Mouse (Mus musculus): ENCODE results near the gene Lrrc23. TPM values are rescaled to one million over a fixed set of nuclear protein-coding genes. Genes with fewer than 3 reads are reported as not detected.

The Lrrc23 gene
- 6.4 TPM for polyA plus RNA-seq (2017; shearing (Covaris generic))

GRCm38 (mm10) chr6:124779222-124779983 lies at the start of gene Lrrc23:
TSS of gene Lrrc23 (minus strand) at chr6:124779727.

GRCm38 (mm10) chr6:124813933-124814332 lies 34.4 kb upstream of the Lrrc23 start, which contains the start of gene Tpi1:
TSS of gene Tpi1 (minus strand) at chr6:124814296.

GRCm38 (mm10) chr6:124808358-124809012 lies 29.0 kb upstream of the Lrrc23 start, which contains the start of gene Spsb2:
TSS of gene Spsb2 (plus strand) at chr6:124808661.

GRCm38 (mm10) chr6:124769101-124769765 lies 10.3 kb downstream of the Lrrc23 start, which contains the start of gene Eno2:
TSS of gene Eno2 (minus strand) at chr6:124769673.

GRCm38 (mm10) chr6:124755831-124756595 lies 23.5 kb downstream of the Lrrc23 start, which contains the start of the genes Gm45234 and Atn1:
TSS of gene Gm45234 (minus strand) at chr6:124756021.
TSS of gene Atn1 (minus strand) at chr6:124756524.

GRCm38 (mm10) chr6:124740888-124741761 lies 38.4 kb downstream of the Lrrc23 start, which contains the start of gene Grcc10:
TSS of gene Grcc10 (minus strand) at chr6:124741374.

GRCm38 (mm10) chr6:124738511-124739023 lies 41.0 kb downstream of the Lrrc23 start, which contains the start of gene Ptpn6:
TSS of gene Ptpn6 (minus strand) at chr6:124738714.

Other genes starting within 250 kb of the Lrrc23 start
- gene C1s1, start 237.4 kb downstream of the Lrrc23 start, polyA plus RNA-seq (2017; shearing (Covaris generic)), result not detected
- not detected for gene C1rb, start 209.4 kb downstream of the Lrrc23 start, polyA plus RNA-seq (2017; shearing (Covaris generic))
- not detected for gene C1s2, start 143.6 kb downstream of the Lrrc23 start, polyA plus RNA-seq (2017; shearing (Covaris generic))
- gene Lpcat3, start 116.7 kb downstream of the Lrrc23 start, polyA plus RNA-seq (2017; shearing (Covaris generic)), result 24.7 TPM
- 304 TPM for gene Emg1, start 67.5 kb downstream of the Lrrc23 start, polyA plus RNA-seq (2017; shearing (Covaris generic))
- gene Phb2, start 67.4 kb downstream of the Lrrc23 start, polyA plus RNA-seq (2017; shearing (Covaris generic)), result 134 TPM
- 292 TPM for gene Ptpn6, start 41.0 kb downstream of the Lrrc23 start, polyA plus RNA-seq (2017; shearing (Covaris generic))
- gene Grcc10, start 38.4 kb downstream of the Lrrc23 start, polyA plus RNA-seq (2017; shearing (Covaris generic)), result 328 TPM
- not detected for gene Gm45234, start 23.7 kb downstream of the Lrrc23 start, polyA plus RNA-seq (2017; shearing (Covaris generic))
- gene Atn1, start 23.2 kb downstream of the Lrrc23 start, polyA plus RNA-seq (2017; shearing (Covaris generic)), result 15.0 TPM
- gene Eno2, start 10.1 kb downstream of the Lrrc23 start, polyA plus RNA-seq (2017; shearing (Covaris generic)), result 2.6 TPM
- gene Spsb2, start 28.9 kb upstream of the Lrrc23 start, polyA plus RNA-seq (2017; shearing (Covaris generic)), result 1.8 TPM
- gene Tpi1, start 34.6 kb upstream of the Lrrc23 start, polyA plus RNA-seq (2017; shearing (Covaris generic)), result 98.4 TPM
- 69.2 TPM for gene Usp5, start 49.8 kb upstream of the Lrrc23 start, polyA plus RNA-seq (2017; shearing (Covaris generic))
- 3.2 TPM for gene Cdca3, start 49.8 kb upstream of the Lrrc23 start, polyA plus RNA-seq (2017; shearing (Covaris generic))
- not detected for gene Gnb3, start 60.5 kb upstream of the Lrrc23 start, polyA plus RNA-seq (2017; shearing (Covaris generic))
- gene P3h3, start 78.0 kb upstream of the Lrrc23 start, polyA plus RNA-seq (2017; shearing (Covaris generic)), result not detected
- not detected for gene Gpr162, start 84.3 kb upstream of the Lrrc23 start, polyA plus RNA-seq (2017; shearing (Covaris generic))
- 584 TPM for gene Cd4, start 108.5 kb upstream of the Lrrc23 start, polyA plus RNA-seq (2017; shearing (Covaris generic))
- gene Lag3, start 132.0 kb upstream of the Lrrc23 start, polyA plus RNA-seq (2017; shearing (Covaris generic)), result not detected
- gene Ptms, start 140.4 kb upstream of the Lrrc23 start, polyA plus RNA-seq (2017; shearing (Covaris generic)), result 4.5 TPM
- gene Mlf2, start 151.7 kb upstream of the Lrrc23 start, polyA plus RNA-seq (2017; shearing (Covaris generic)), result 126 TPM
- gene Cops7a, start 185.8 kb upstream of the Lrrc23 start, polyA plus RNA-seq (2017; shearing (Covaris generic)), result 38.9 TPM
- not detected for gene Pianp, start 217.0 kb upstream of the Lrrc23 start, polyA plus RNA-seq (2017; shearing (Covaris generic))
- gene Zfp384, start 229.4 kb upstream of the Lrrc23 start, polyA plus RNA-seq (2017; shearing (Covaris generic)), result 55.9 TPM